Mouse (Mus musculus) liver, adult 2 months (tissue): ENCODE measurements around the gene Lzts2.

Source experiments
- CTCF ChIP-seq: fragments of 200-500 bp; IDR thresholded peaks from 2 replicates; pipeline ENCODE4 v1.5.1; 2011; ENCODE audit warnings: low read depth, low read length, control low read depth
- POLR2A ChIP-seq: fragments of 200-500 bp; IDR thresholded peaks from 2 replicates; pipeline ENCODE4 v1.6.1; 2011; ENCODE audit warnings: low read length, control low read depth; ENCODE audit not compliant: insufficient read depth; ENCODE audit errors: extremely low read depth

- TF ChIP-seq POLR2A (no peak), CTCF (no peak)
Measured at GRCm38 (mm10) chr19:45054892-45055690, 40.9 kb downstream of the Lzts2 start.
